Mouse (Mus musculus) MEL-GATA-1-ER (cell line): ENCODE results near the gene Gm4181.
"Not testable (repeated sequence)": the region's sequence is repeated elsewhere in the genome, so short reads cannot be mapped to it uniquely, and the experiment has no call there.

Source experiments
- DNase-seq: peaks from one replicate; pipeline ENCODE4 v3.0.0-alpha.2; 2012; ENCODE audit warnings: low read depth; ENCODE audit errors: extremely low read depth

Gm4181 gene

GRCm38 (mm10) chr14:51635566-51635965, at the start of gene Gm4181:
Gm4181 (minus strand) TSS chr14:51635666.
- DNase-seq: not testable (repeated sequence)

GRCm38 (mm10) chr14:51677269-51677668, 41.8 kb upstream of the Gm4181 start:
- DNase-seq: no peak

GRCm38 (mm10) chr14:51632426-51632825, 3.0 kb downstream of the Gm4181 start:
- DNase-seq: not testable (repeated sequence)

GRCm38 (mm10) chr14:51611210-51611609, 24.3 kb downstream of the Gm4181 start, which contains the start of gene Gm17078:
Gm17078 (minus strand) TSS chr14:51611310.
- no peak for DNase-seq

GRCm38 (mm10) chr14:51592039-51592438, 43.4 kb downstream of the Gm4181 start, which contains the start of gene Gm17174:
Gm17174 (minus strand) TSS chr14:51592139.
- not testable (repeated sequence) for DNase-seq
